19 mouse cellular contexts compared by ENCODE assay signal in genomic region chr3:22979896-22980890, GRCm38 (mm10).
"Had no signal": no experiment of that assay in that cellular context is flagged by ENCODE, and none has a peak within 500 bp of the region (broad histone marks: within the 10 kb centered on the region; RNA-seq: fewer than 3 reads in every experiment).

No protein-coding gene starts in this region.

- H3K4me3 ChIP-seq: lung, embryonic 15.5 days; midbrain, embryonic 10.5 days; midbrain, embryonic 12.5 days; myocyte; neural tube, embryonic 13.5 days; neural tube, embryonic 15.5 days had no signal

- H3K4me2 ChIP-seq: lung, embryonic 15.5 days; midbrain, embryonic 12.5 days; neural tube, embryonic 13.5 days; neural tube, embryonic 15.5 days had no signal

- H3K27me3 ChIP-seq: lung, embryonic 15.5 days; midbrain, embryonic 12.5 days; neural tube, embryonic 13.5 days; neural tube, embryonic 15.5 days had no signal

- H3K27ac ChIP-seq: lung, embryonic 15.5 days; midbrain, embryonic 10.5 days; midbrain, embryonic 12.5 days; neural tube, embryonic 13.5 days; neural tube, embryonic 15.5 days had no signal

- H3K4me1 ChIP-seq: lung, embryonic 15.5 days; midbrain, embryonic 10.5 days; midbrain, embryonic 12.5 days; neural tube, embryonic 13.5 days; neural tube, embryonic 15.5 days had no signal

- H3K9ac ChIP-seq: liver, postnatal 0 days; lung, embryonic 15.5 days; midbrain, embryonic 12.5 days; neural tube, embryonic 13.5 days; neural tube, embryonic 15.5 days had no signal

- H3K9me3 ChIP-seq: lung, embryonic 15.5 days; midbrain, embryonic 10.5 days; midbrain, embryonic 12.5 days; neural tube, embryonic 13.5 days; neural tube, embryonic 15.5 days had no signal

- DNase-seq: liver, postnatal 0 days; lung, adult 2 months; lung, postnatal 10 days; lung, postnatal 4 days; midbrain, embryonic 14.5 days; retina, postnatal 1 day; right cerebral cortex, adult 18-20 months; right cerebral cortex, postnatal 25 days; right cerebral cortex, postnatal 4 days; spleen, adult 18-20 months; thymus, adult 2 months; thymus, postnatal 25 days; thymus, postnatal 4 days had no signal

- H3K36me3 ChIP-seq: lung, embryonic 15.5 days; midbrain, embryonic 10.5 days; midbrain, embryonic 12.5 days; neural tube, embryonic 13.5 days; neural tube, embryonic 15.5 days had no signal
